Mouse (Mus musculus) hindbrain, embryonic 13.5 days (tissue): ENCODE data around the gene Dusp22. TPM values are rescaled to one million over a fixed set of nuclear protein-coding genes. Genes with fewer than 3 reads are reported as not detected.

Experiments used
- ATAC-seq: fragments of 200-750 bp; cut with Nextera tagmentation; 2 replicates; pipeline ENCODE4 v1.8.0; 2017; ENCODE audit warnings: moderate TSS enrichment; ENCODE audit not compliant: low FRiP score
- H3K27ac ChIP-seq: fragments of 300-500 bp; sonication (generic); 2 replicates; pipeline ENCODE4 v1.5.1; 2015; ENCODE audit warnings: inconsistent platforms, mild to moderate bottlenecking, moderate library complexity
- H3K27me3 ChIP-seq: fragments of 300-500 bp; sonication (generic); 2 replicates; pipeline ENCODE4 v1.6.1; 2015; ENCODE audit warnings: mild to moderate bottlenecking, inconsistent platforms
- H3K36me3 ChIP-seq: fragments of 300-500 bp; sonication (generic); 2 replicates; pipeline ENCODE4 v1.6.1; 2015; ENCODE audit warnings: mild to moderate bottlenecking, inconsistent platforms
- H3K4me1 ChIP-seq: fragments of 300-500 bp; sonication (generic); replicated peaks from 2 replicates; pipeline ENCODE4 v1.6.1; 2015; ENCODE audit warnings: inconsistent platforms
- H3K4me2 ChIP-seq: fragments of 300-500 bp; sonication (generic); 2 replicates; pipeline ENCODE4 v1.6.1; 2015; ENCODE audit warnings: inconsistent platforms, mild to moderate bottlenecking, moderate library complexity
- H3K4me3 ChIP-seq: fragments of 300-500 bp; sonication (generic); 2 replicates; pipeline ENCODE4 v1.5.1; 2015; ENCODE audit warnings: mild to moderate bottlenecking, inconsistent platforms
- H3K9ac ChIP-seq: fragments of 300-500 bp; sonication (generic); 2 replicates; pipeline ENCODE4 v1.6.1; 2015; ENCODE audit warnings: mild to moderate bottlenecking, inconsistent platforms
- H3K9me3 ChIP-seq: fragments of 300-500 bp; sonication (generic); 2 replicates; pipeline ENCODE4 v1.6.1; 2016; ENCODE audit warnings: inconsistent platforms
- WGBS: fragments of 180-500 bp; shearing (Covaris S2); methylation state at CpG from one replicate; pipeline ENCODE4 v1.1.7; 2015; 5-methylcytosine and 5-hydroxymethylcytosine counted together
- polyA plus RNA-seq: library from polyadenylated mRNA; unstranded; fragments of >200 nt; fragmentation: Nextera tagmentation; extraction: Ambion mirVana; gene quantifications from 2 replicates; pipeline ENCODE4 v1.2.1, GENCODE M21; 2015

The Dusp22 gene
- polyA plus RNA-seq, 1 experiment from 2014 or later, result 19.6 TPM

GRCm38 (mm10) chr13:30650684-30651083, 9.1 kb upstream of the Dusp22 start:
- no peaks in the 10 kb centered on the region for H3K9me3 ChIP-seq
- no peaks in the 10 kb centered on the region for H3K27me3 ChIP-seq
- no peaks in the 10 kb centered on the region for H3K36me3 ChIP-seq
- H3K27ac ChIP-seq, result no peak overlapping the region
- no peak overlapping the region for H3K4me2 ChIP-seq
- no peak overlapping the region for H3K9ac ChIP-seq
- 77% methylated on average over 1 of the region's 1 CpGs for WGBS
- H3K4me3 ChIP-seq, result no peak overlapping the region
- no peak for ATAC-seq
- H3K4me1 ChIP-seq, result no peaks in the 10 kb centered on the region

GRCm38 (mm10) chr13:30653051-30653450, 6.7 kb upstream of the Dusp22 start:
- WGBS, result 71% methylated on average over 4 of the region's 4 CpGs

GRCm38 (mm10) chr13:30654463-30654862, 5.3 kb upstream of the Dusp22 start:
- Histone ChIP-seq H3K9me3 (no peaks in the 10 kb centered on the region), H3K36me3 (no peaks in the 10 kb centered on the region), H3K27me3 (no peaks in the 10 kb centered on the region), H3K9ac (no peak overlapping the region), H3K4me3 (no peak overlapping the region), H3K27ac (no peak overlapping the region), H3K4me2 (no peak overlapping the region), H3K4me1 (peaks cover 4% of the 10 kb centered on the region)
- ATAC-seq, result no peak
- WGBS, result 84% methylated on average over 5 of the region's 5 CpGs

More at GRCm38 (mm10) chr13:30653051-30653450, 6.7 kb upstream of the Dusp22 start:
- Histone ChIP-seq H3K4me3 (no peak overlapping the region), H3K27ac (no peak overlapping the region), H3K4me2 (no peak overlapping the region), H3K4me1 (no peaks in the 10 kb centered on the region), H3K9ac (no peak overlapping the region), H3K36me3 (no peaks in the 10 kb centered on the region), H3K27me3 (no peaks in the 10 kb centered on the region), H3K9me3 (no peaks in the 10 kb centered on the region)
- no peak for ATAC-seq

GRCm38 (mm10) chr13:30656909-30657308, 2.9 kb upstream of the Dusp22 start:
- Histone ChIP-seq H3K4me3 (no peak overlapping the region), H3K27me3 (no peaks in the 10 kb centered on the region), H3K36me3 (no peaks in the 10 kb centered on the region), H3K9me3 (no peaks in the 10 kb centered on the region), H3K4me2 (no peak overlapping the region), H3K27ac (no peak overlapping the region), H3K9ac (no peak overlapping the region), H3K4me1 (peaks cover 11% of the 10 kb centered on the region)
- 76% methylated on average over 5 of the region's 5 CpGs for WGBS
- no peak for ATAC-seq

- Histone ChIP-seq H3K36me3 (no peaks in the 10 kb centered on the region), H3K9ac (no peak overlapping the region), H3K4me2 (no peak overlapping the region), H3K4me1 (peaks cover 11% of the 10 kb centered on the region), H3K4me3 (no peak overlapping the region), H3K27me3 (no peaks in the 10 kb centered on the region), H3K27ac (no peak overlapping the region), H3K9me3 (no peaks in the 10 kb centered on the region)
- ATAC-seq, result no peak
- WGBS, result 70% methylated on average over 2 of the region's 2 CpGs
Observed at GRCm38 (mm10) chr13:30657779-30658178, 2.0 kb upstream of the Dusp22 start.

GRCm38 (mm10) chr13:30658201-30658996, 1.4 kb upstream of the Dusp22 start:
- H3K9ac ChIP-seq, result no peak overlapping the region
- H3K9me3 ChIP-seq, result no peaks in the 10 kb centered on the region
- H3K27ac ChIP-seq, result no peak overlapping the region
- no peaks in the 10 kb centered on the region for H3K36me3 ChIP-seq
- H3K27me3 ChIP-seq, result no peaks in the 10 kb centered on the region
- ATAC-seq, result no peak
- no peak overlapping the region for H3K4me3 ChIP-seq
- 85% methylated on average over 2 of the region's 2 CpGs for WGBS
- H3K4me1 ChIP-seq, result peaks cover 15% of the 10 kb centered on the region
- no peak overlapping the region for H3K4me2 ChIP-seq

- Histone ChIP-seq H3K9ac (no peak overlapping the region), H3K4me2 (no peak overlapping the region), H3K9me3 (no peaks in the 10 kb centered on the region), H3K4me1 (peaks cover 9% of the 10 kb centered on the region), H3K36me3 (0 out of 2 replicates have a peak, but pooled peaks cover 2% of the 10 kb centered on the region), H3K27ac (no peak overlapping the region), H3K27me3 (0 out of 2 replicates have a peak, but pooled peaks cover 2% of the 10 kb centered on the region), H3K4me3 (no peak overlapping the region)
- 95% methylated on average over 8 of the region's 8 CpGs for WGBS
- no peak for ATAC-seq
Observed at GRCm38 (mm10) chr13:30665261-30665660, 5.5 kb downstream of the Dusp22 start.

GRCm38 (mm10) chr13:30666537-30666936, 6.7 kb downstream of the Dusp22 start:
- Histone ChIP-seq H3K9ac (no peak overlapping the region), H3K27me3 (0 out of 2 replicates have a peak, but pooled peaks cover 2% of the 10 kb centered on the region), H3K9me3 (no peaks in the 10 kb centered on the region), H3K4me3 (no peak overlapping the region), H3K4me2 (no peak overlapping the region), H3K36me3 (0 out of 2 replicates have a peak, but pooled peaks cover 2% of the 10 kb centered on the region), H3K27ac (no peak overlapping the region), H3K4me1 (peaks cover 4% of the 10 kb centered on the region; the same call in 1 of the 2 replicates)
- 92% methylated on average over 10 of the region's 10 CpGs for WGBS
- ATAC-seq, result no peak

- WGBS, result 87% methylated on average over 5 of the region's 5 CpGs
- Histone ChIP-seq H3K4me3 (no peak overlapping the region), H3K9me3 (no peaks in the 10 kb centered on the region), H3K27ac (no peak overlapping the region), H3K27me3 (0 out of 2 replicates have a peak, but pooled peaks cover 2% of the 10 kb centered on the region), H3K9ac (no peak overlapping the region), H3K4me2 (no peak overlapping the region), H3K36me3 (0 out of 2 replicates have a peak, but pooled peaks cover 2% of the 10 kb centered on the region), H3K4me1 (no peaks in the 10 kb centered on the region)
- ATAC-seq, result no peak
Observed at GRCm38 (mm10) chr13:30668301-30668700, 8.5 kb downstream of the Dusp22 start.

GRCm38 (mm10) chr13:30669277-30669676, 9.5 kb downstream of the Dusp22 start:
- H3K27me3 ChIP-seq, result 0 out of 2 replicates have a peak, but pooled peaks cover 2% of the 10 kb centered on the region
- 87% methylated on average over 3 of the region's 3 CpGs for WGBS
- no peak overlapping the region for H3K4me2 ChIP-seq
- no peak for ATAC-seq
- H3K36me3 ChIP-seq, result 0 out of 2 replicates have a peak, but pooled peaks cover 6% of the 10 kb centered on the region
- H3K27ac ChIP-seq, result no peak overlapping the region
- no peaks in the 10 kb centered on the region for H3K9me3 ChIP-seq
- no peak overlapping the region for H3K9ac ChIP-seq
- H3K4me1 ChIP-seq, result no peaks in the 10 kb centered on the region
- H3K4me3 ChIP-seq, result no peak overlapping the region

- no peak overlapping the region for H3K9ac ChIP-seq
- H3K4me1 ChIP-seq, result no peaks in the 10 kb centered on the region
- 0 out of 2 replicates have a peak, but pooled peaks cover 20% of the 10 kb centered on the region for H3K36me3 ChIP-seq
- no peaks in the 10 kb centered on the region for H3K27me3 ChIP-seq
- no peak overlapping the region for H3K27ac ChIP-seq
- 93% methylated on average over 5 of the region's 5 CpGs for whole genome bisulfite sequencing
- H3K4me2 ChIP-seq, result no peak overlapping the region
- no peak overlapping the region for H3K4me3 ChIP-seq
- ATAC-seq, result no peak
- H3K9me3 ChIP-seq, result no peaks in the 10 kb centered on the region
Observed at GRCm38 (mm10) chr13:30673878-30674277, 14.1 kb downstream of the Dusp22 start.

GRCm38 (mm10) chr13:30678822-30679221, 19.0 kb downstream of the Dusp22 start:
- Histone ChIP-seq H3K9ac (no peak overlapping the region), H3K4me3 (no peak overlapping the region), H3K4me2 (no peak overlapping the region), H3K36me3 (peaks cover 21% of the 10 kb centered on the region; the same call in 1 of the 2 replicates), H3K9me3 (no peaks in the 10 kb centered on the region), H3K27ac (no peak overlapping the region), H3K4me1 (no peaks in the 10 kb centered on the region), H3K27me3 (no peaks in the 10 kb centered on the region)
- WGBS, result 91% methylated on average over 5 of the region's 5 CpGs
- ATAC-seq, result no peak

- H3K36me3 ChIP-seq, result peaks cover 6% of the 10 kb centered on the region
- ATAC-seq, result no peak
- no peak overlapping the region for H3K4me3 ChIP-seq
- no peak overlapping the region for H3K27ac ChIP-seq
- H3K27me3 ChIP-seq, result no peaks in the 10 kb centered on the region
- H3K4me1 ChIP-seq, result no peaks in the 10 kb centered on the region
- H3K9ac ChIP-seq, result no peak overlapping the region
- no peak overlapping the region for H3K4me2 ChIP-seq
- H3K9me3 ChIP-seq, result no peaks in the 10 kb centered on the region
- 74% methylated on average over 4 of the region's 4 CpGs for WGBS
Observed at GRCm38 (mm10) chr13:30681866-30682265, 22.1 kb downstream of the Dusp22 start.
